Mouse (Mus musculus) megakaryocyte, embryonic 14.5 days (primary cell): ENCODE measurements at regions not wholly inside any gene's neighbourhood (a gene's known extent, or its start where the extent isn't known, plus 50 kb on each side); places are given as distances from the start of the nearest gene placed in this dataset.

ENCODE experiments used
- H3K27me3 ChIP-seq: replicated peaks from 2 replicates; pipeline ENCODE3; 2012; ENCODE audit warnings: inconsistent platforms
- H3K36me3 ChIP-seq: replicated peaks from 2 replicates; pipeline ENCODE3; 2012; ENCODE audit warnings: low read length, inconsistent platforms, mixed read lengths
- H3K4me1 ChIP-seq: 2 replicates; pipeline ENCODE4 v1.6.1; 2012; ENCODE audit warnings: inconsistent platforms
- H3K4me3 ChIP-seq: replicated peaks from 2 replicates; pipeline ENCODE3; 2012; ENCODE audit warnings: moderate library complexity, mild to moderate bottlenecking, inconsistent platforms
- H3K9me3 ChIP-seq: 2 replicates; pipeline ENCODE4 v1.6.1; 2012; ENCODE audit warnings: inconsistent platforms
- FLI1 ChIP-seq: IDR thresholded peaks from 2 replicates; pipeline ENCODE4 v1.6.1; 2012; ENCODE audit warnings: low read length, inconsistent platforms, mixed read lengths
- GATA1 ChIP-seq: IDR thresholded peaks from 3 replicates; pipeline ENCODE4 v1.6.1; 2012; ENCODE audit warnings: mixed read lengths, low read length, inconsistent platforms, borderline replicate concordance

GRCm38 (mm10) chr16:77238358-77239175 lies 225.1 kb downstream of the Usp25 start:
- H3K27me3 ChIP-seq = no peaks in the 10 kb centered on the region
- no peak for TF ChIP-seq FLI1
- no peak for TF ChIP-seq GATA1

GRCm38 (mm10) chr16:77237631-77238357 lies 224.3 kb downstream of the Usp25 start:
- no peak overlapping the region for H3K4me3 ChIP-seq
- no peaks in the 10 kb centered on the region for H3K27me3 ChIP-seq
- H3K36me3 ChIP-seq = no peaks in the 10 kb centered on the region
- TF ChIP-seq GATA1 = no peak
- no peak for TF ChIP-seq FLI1
- no peaks in the 10 kb centered on the region for H3K9me3 ChIP-seq
- H3K4me1 ChIP-seq = no peaks in the 10 kb centered on the region

More at GRCm38 (mm10) chr16:77238358-77239175, 225.1 kb downstream of the Usp25 start:
- Histone ChIP-seq H3K4me1 (no peaks in the 10 kb centered on the region), H3K9me3 (no peaks in the 10 kb centered on the region), H3K4me3 (no peak overlapping the region), H3K36me3 (no peaks in the 10 kb centered on the region)

GRCm38 (mm10) chr16:77237272-77237603 lies 223.7 kb downstream of the Usp25 start:
- Histone ChIP-seq H3K4me1 (no peaks in the 10 kb centered on the region), H3K27me3 (no peaks in the 10 kb centered on the region), H3K36me3 (no peaks in the 10 kb centered on the region), H3K9me3 (no peaks in the 10 kb centered on the region), H3K4me3 (no peak overlapping the region)
- TF ChIP-seq FLI1 (no peak), GATA1 (no peak)

- no peaks in the 10 kb centered on the region for H3K36me3 ChIP-seq
- H3K27me3 ChIP-seq = no peaks in the 10 kb centered on the region
- H3K4me1 ChIP-seq = no peaks in the 10 kb centered on the region
- no peak for TF ChIP-seq GATA1
- TF ChIP-seq FLI1 = no peak
- no peaks in the 10 kb centered on the region for H3K9me3 ChIP-seq
- no peak overlapping the region for H3K4me3 ChIP-seq
These were observed 223.2 kb downstream of the Usp25 start for GRCm38 (mm10) chr16:77236509-77237271.

- no peak for TF ChIP-seq FLI1
- TF ChIP-seq GATA1 = no peak
- no peaks in the 10 kb centered on the region for H3K27me3 ChIP-seq
- H3K4me1 ChIP-seq = no peaks in the 10 kb centered on the region
- H3K4me3 ChIP-seq = no peak overlapping the region
- no peaks in the 10 kb centered on the region for H3K36me3 ChIP-seq
- H3K9me3 ChIP-seq = no peaks in the 10 kb centered on the region
These were observed 222.5 kb downstream of the Usp25 start for GRCm38 (mm10) chr16:77236021-77236420.

- H3K4me1 ChIP-seq = no peaks in the 10 kb centered on the region
- H3K36me3 ChIP-seq = no peaks in the 10 kb centered on the region
- TF ChIP-seq FLI1 = no peak
- TF ChIP-seq GATA1 = no peak
- no peaks in the 10 kb centered on the region for H3K9me3 ChIP-seq
- H3K27me3 ChIP-seq = no peaks in the 10 kb centered on the region
- H3K4me3 ChIP-seq = no peak overlapping the region
These were observed 221.9 kb downstream of the Usp25 start for GRCm38 (mm10) chr16:77235449-77235848.
